Mouse (Mus musculus): ENCODE measurements around the gene Hnrnpa1.

The Hnrnpa1 gene

DNA sequence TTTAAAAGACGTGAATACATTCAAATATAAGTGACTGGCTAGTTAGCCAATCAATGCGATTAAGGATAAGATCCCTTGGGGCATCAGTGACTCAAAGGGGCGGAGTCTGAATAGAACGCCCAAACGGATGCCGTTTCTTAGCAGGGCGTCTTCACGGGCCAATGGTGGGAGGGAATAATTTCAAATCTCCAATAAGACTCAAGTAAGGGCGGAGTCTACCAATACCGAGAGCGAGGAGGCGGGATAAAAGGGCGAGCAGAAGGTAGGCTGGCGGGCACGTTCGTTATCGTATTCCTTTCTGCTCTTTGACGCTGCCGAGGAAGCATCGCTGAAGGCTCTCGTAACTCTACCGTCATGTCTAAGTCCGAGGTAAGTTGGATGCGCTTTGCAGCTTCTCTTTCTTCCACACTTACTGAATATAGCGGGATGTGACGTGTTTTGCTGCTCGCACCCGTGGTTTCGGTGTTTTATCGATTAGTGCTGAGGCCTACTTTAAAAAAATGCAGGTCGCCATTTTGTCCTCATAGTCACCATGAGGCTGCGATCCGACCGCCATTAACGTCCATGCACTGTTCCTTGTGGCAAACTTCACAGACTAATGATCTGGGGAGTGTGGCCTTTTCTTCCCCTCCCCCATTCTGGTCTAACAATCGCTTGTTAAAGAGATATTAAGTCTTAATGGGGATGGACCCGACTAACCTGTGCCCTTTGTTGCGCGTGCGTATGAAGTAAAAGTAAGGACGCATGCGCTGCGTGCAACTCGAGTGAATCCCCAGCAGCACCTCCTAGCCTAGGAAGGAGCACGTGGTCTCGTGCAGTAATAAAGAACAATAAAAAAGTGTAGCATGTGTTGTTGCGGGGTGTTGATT, at the start of gene Hnrnpa1:
TSS of gene Hnrnpa1 (plus strand) at position 273 of the 869 bp plus-strand sequence.
- DNase-seq: peak; percentile 98

- peak; percentile 68 for DNase-seq
Observed at GRCm38 (mm10) chr15:103190531-103191462, 49.4 kb upstream of the Hnrnpa1 start.

DNA sequence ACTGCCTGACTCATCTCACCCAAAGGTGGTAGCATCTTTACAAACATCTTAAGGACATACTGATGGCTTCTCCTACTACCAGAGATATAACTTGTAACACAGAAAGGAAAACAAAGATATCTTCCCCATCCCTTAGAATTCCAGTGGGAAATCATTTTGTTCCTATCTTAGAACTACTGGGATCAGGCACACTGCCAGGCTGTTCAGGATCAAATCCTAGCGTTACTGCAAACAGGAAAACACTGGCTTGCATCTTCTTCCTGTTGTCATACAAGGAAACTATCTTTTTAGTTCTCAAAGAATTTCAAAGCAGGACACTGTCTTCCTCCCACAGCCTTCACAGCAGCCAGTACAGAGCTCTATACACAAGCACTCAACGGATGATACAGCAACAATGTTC, 46.6 kb upstream of the Hnrnpa1 start:
- DNase-seq: peak; percentile 63

DNA sequence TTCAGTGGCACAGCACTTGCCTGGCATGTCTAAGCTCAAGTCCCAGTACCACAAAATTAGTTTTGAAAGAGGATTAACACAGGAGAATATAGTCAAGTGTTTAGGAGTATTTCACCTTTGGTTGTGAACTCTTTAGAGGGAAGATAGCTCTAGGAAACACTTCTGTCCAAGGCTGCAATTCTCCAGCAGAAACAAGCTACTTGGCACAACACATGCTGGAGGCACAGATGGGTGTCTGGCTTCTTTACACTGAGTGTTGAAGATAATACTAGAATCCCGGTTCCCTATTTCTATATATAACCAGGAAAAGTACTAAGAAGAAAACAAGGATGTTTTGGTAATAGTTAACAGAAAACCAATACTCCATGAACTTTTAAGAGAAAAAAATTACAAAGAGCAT, 43.4 kb upstream of the Hnrnpa1 start:
- no peak for DNase-seq

DNA sequence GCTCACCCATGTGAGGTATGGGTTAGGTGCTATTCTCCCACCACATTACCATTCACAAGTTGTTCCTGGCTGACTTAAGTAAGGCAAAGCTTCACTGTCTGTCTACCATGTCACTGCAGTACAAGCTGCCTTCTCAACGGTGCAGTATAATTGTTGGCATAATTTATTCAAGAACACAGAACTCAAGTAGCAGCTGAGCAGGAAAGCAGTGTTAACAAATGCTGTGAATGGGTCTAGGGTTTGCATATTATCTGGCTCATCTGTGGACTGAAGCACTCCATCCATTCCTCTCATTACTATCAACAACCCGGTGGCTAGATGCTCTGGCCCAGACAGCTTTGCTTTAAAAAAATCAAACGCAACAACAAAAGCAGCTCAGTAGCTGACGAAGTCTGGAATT, 42.4 kb upstream of the Hnrnpa1 start:
- no peak for DNase-seq

DNA sequence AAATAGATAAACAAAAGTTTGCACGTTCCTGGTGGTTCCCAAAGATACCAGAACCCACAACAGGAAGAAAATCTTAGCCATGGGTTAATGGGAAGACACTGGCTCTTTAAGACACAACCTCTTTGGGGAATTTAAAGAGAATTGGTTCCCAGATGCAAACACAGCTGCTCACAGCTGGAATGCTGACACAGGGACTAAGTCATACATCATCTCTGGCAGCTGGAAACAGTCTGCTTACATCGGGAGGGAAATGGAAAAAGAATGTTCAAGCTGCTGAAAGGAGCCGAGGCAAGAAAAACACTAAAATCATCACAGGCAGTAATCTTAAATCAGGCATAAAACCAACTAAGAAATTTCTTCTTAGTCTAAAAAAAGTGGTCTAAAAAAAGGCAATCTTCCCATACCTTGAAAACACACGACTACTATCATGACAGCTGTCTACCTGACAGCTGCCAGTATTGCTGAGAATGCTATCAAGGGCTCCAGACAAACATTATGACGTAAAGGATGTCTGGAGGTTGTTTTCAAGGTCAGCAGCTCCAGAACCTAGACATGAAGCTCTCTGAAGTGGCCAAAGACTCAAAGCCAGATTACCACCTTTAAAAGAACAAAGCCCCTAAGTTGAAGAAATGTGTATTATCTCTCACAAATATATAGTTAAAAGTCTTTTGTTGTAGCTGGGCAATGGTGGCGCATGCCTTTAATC, 38.0 kb upstream of the Hnrnpa1 start:
- peak; percentile 80 for DNase-seq

- peak; percentile 44 for DNase-seq
Observed at GRCm38 (mm10) chr15:103205156-103205555, 35.1 kb upstream of the Hnrnpa1 start.

GRCm38 (mm10) chr15:103214149-103214548, 26.1 kb upstream of the Hnrnpa1 start:
- DNase-seq: no peak

- DNase-seq: peak; percentile 94
Observed at GRCm38 (mm10) chr15:103214971-103215907, 25.0 kb upstream of the Hnrnpa1 start.

DNA sequence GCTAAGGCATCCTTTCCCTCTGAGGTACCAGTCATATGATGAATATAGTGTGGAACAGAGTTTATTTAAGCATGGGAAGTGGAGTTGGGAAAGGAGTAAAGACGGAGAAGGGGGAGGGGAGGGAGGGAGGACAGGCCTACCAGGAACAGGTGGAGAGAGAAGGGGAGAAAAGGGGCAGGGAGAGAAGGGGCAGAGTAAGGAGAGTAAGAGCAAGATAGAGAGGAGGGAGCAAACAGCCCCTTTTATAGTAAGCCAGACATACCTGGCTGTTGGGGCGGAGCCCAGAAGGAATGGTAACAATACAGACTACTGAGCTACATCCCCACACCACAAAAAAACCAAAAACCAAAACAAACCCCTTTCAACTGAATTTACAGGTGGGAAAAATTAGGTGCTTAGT, 24.2 kb upstream of the Hnrnpa1 start:
- no peak for DNase-seq

GRCm38 (mm10) chr15:103220785-103221184, 19.4 kb upstream of the Hnrnpa1 start:
- DNase-seq: peak; percentile 46

DNA sequence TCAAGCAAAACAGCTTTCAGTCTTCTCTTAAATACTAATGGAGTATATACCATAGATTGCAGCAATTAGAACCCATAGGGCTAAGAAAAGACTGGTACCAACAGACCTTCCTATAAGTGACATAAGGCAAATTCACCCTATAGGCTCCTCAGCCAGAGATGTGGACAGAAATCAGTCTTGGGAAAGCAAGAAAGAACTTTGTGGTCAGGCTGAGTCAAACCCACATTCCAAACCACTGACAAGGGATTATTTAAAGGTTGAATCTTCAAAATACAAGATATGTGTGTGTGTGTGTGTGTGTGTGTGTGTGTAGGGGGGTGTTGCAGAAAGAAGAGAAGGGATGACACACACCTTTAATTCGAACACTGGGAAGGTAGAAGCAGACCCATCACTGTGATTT, 18.8 kb upstream of the Hnrnpa1 start:
- no peak for DNase-seq

- DNase-seq: no peak
Observed at GRCm38 (mm10) chr15:103224161-103224560, 16.1 kb upstream of the Hnrnpa1 start.

GRCm38 (mm10) chr15:103227022-103227421, 13.2 kb upstream of the Hnrnpa1 start:
- DNase-seq: no peak

DNA sequence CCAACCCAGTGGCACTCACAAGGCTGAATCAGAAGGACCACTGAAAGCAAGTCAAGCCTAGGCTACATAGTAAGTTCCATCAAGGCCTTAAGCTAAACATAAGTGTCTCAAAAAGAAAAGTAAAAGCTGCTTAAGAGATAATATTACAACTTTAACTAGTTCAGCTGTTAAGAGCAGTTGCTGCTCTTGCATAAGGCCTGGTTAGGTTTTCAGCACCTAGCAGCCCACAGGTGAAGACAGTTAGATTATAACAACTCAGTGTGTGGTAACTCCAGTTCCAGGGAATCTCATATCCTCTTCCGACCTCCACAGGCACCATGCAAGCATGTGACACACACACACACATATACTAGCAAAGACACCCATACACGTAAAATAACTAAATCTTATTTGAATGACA, 12.7 kb upstream of the Hnrnpa1 start:
- no peak for DNase-seq

DNA sequence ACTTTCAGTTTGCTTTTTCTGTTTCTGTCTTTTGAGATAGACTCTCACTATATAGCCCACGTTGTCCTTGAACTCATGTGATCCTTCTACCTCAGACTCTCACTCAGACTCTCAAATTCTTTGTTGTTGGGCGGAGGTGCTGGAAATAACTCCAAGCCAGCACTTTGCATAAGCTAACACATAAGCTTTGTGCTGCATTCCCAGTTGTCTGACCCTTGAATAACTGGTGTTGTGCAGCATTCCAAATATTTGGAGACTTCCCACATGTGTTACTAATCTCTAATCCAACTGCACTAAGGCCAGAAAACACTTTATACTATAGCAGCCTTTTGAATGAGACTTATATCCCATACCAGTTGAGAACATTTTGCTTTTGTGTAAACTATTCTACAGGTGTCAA, 11.3 kb upstream of the Hnrnpa1 start:
- DNase-seq: no peak

DNA sequence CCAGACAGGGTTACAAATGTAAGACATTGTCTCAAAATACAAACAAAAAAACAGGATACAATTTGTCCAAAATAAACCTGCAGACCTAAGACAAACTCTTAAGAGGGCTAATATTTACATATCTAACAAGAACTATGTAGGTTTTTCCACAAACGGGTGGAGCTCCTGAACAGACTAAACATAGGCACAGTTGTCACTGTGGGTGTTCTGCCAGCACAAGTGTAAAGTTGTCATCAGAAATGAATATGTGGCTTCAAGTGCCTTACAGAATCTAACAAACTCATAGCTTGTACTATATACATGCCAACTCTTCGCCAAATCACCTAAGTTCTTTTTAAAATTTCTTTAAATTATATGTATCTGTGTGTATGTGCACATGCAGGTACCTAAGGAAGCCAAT, 7.1 kb upstream of the Hnrnpa1 start:
- no peak for DNase-seq

GRCm38 (mm10) chr15:103237295-103237694, 2.9 kb upstream of the Hnrnpa1 start:
- DNase-seq: no peak

GRCm38 (mm10) chr15:103239130-103239684, 1.0 kb upstream of the Hnrnpa1 start:
- peak; percentile 98 for DNase-seq

DNA sequence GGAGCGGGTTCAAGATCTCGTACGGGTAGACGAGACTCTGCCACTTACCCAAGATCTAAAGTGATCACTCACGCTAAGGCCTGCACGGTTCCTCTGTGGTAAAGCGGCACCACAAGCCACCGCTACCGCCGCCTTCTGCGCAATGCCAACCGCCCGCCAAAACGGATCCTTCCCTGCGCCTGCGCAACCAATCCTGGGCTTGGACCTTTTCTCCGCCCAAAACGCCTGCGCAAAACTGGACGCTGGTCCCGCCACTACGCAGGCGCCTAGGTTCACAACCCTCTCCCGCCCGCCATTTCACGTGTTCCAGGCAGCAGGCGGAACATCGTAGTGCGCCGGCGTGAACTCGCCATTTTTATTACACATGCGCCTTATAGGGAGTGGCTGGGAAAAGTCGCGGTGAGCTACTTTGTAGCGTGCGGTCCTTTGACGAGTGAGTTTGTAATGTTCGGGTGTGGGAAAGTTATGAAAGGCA, 510 bp upstream of the Hnrnpa1 start, which contains the start of gene Cbx5:
TSS of gene Cbx5 (minus strand) at position 132 of the 475 bp plus-strand sequence.
- peak; percentile 99 for DNase-seq

All from lung, postnatal 10 days (tissue).